Mouse (Mus musculus): ENCODE data around the gene Dlg2. TPM values are rescaled to one million over a fixed set of nuclear protein-coding genes. Genes with fewer than 3 reads are reported as not detected.

The Dlg2 gene
- polyA plus RNA-seq, 1 experiment from 2014 or later: 28.3 TPM

DNA sequence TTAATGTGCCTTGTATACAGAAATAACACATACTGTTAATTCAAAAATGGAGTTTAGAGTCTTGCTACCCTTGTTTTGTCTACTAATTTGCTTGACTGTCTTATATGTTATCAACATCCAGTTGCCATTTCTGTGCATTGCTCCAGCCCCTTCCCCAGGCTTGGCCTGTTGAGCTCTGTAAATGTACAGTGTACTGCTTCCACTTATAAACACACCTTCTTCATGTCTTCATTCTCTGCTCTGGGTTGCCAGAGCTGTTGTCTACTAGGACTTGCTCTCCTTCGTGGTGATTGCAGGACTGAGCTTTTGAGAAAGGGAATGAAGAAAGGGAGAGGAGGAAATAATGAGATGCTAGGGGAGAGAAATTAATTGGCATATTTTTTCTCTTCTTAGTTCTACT is 227.5 kb downstream of the Dlg2 start:
- ATAC-seq: no peak
- 72% methylated on average over 1 of the region's 1 CpGs for WGBS

DNA sequence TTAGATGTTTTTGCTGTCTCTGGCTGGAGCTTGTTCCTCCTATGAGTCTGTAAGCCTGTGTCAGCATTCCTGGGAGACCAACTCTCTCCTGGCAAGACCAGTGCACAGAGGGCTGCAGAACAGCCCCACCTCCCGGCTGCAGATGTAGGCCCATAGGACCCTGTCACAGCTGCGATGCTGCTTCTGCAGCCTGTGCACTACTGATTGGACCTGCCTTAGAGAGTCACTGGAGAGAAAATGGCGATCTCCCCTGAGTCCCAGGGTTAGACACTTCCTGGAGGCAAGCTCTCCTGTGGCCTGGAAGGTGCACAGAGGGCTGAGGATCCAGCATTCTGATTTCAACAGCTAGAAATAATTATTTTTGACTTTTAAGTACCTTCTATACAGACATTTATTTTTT is 257.6 kb downstream of the Dlg2 start:
- Histone ChIP-seq H3K9ac (ENCODE audit: low read depth, low read length) (no peak overlapping the region), H3K9me3 (ENCODE audit: control insufficient read depth, low read length) (no peaks in the 10 kb centered on the region), H3K27me3 (replicated peaks; ENCODE audit: control insufficient read depth, insufficient read depth, low read length) (no peaks in the 10 kb centered on the region), H3K27ac (ENCODE audit: low read depth, low read length) (no peak overlapping the region), H3K36me3 (ENCODE audit: control insufficient read depth, insufficient read depth, low read length) (no peaks in the 10 kb centered on the region), H3K4me1 (ENCODE audit: control insufficient read depth, insufficient read depth, low read depth, low read length) (no peaks in the 10 kb centered on the region), H3K4me2 (ENCODE audit: low read length) (no peak overlapping the region), H3K4me3 (ENCODE audit: low read length) (no peak overlapping the region)
- WGBS: 50% methylated on average over 3 of the region's 3 CpGs
- ATAC-seq: no peak

More for the DNA sequence above, 227.5 kb downstream of the Dlg2 start:
- H3K27ac ChIP-seq (ENCODE audit: low read depth, low read length): no peak overlapping the region
- H3K27me3 ChIP-seq (replicated peaks; ENCODE audit: control insufficient read depth, insufficient read depth, low read length): no peaks in the 10 kb centered on the region
- no peaks in the 10 kb centered on the region for H3K9me3 ChIP-seq (ENCODE audit: control insufficient read depth, low read length)
- no peaks in the 10 kb centered on the region for H3K4me1 ChIP-seq (ENCODE audit: control insufficient read depth, insufficient read depth, low read depth, low read length)
- H3K9ac ChIP-seq (ENCODE audit: low read depth, low read length): no peak overlapping the region
- no peak overlapping the region for H3K4me2 ChIP-seq (ENCODE audit: low read length)
- H3K4me3 ChIP-seq (ENCODE audit: low read length): no peak overlapping the region
- H3K36me3 ChIP-seq (ENCODE audit: control insufficient read depth, insufficient read depth, low read length): no peaks in the 10 kb centered on the region

DNA sequence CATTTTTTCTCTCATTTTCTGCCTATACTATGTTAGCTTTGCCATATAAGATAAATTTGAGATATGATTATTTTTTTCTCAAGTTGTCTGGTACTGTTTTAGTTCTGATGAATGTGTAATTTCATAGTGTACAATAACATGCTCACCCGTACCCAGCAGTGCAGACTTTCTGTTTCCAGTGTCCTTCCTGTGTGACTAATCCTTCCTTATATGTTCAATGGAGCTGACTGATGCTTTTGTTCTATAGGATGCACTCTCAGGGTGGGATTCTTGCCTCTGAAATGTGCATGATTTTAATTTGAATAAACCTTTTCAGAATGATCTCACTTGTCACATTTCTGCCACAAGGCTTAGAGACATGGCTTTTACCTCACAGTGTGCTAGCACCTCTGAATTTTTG is 259.9 kb downstream of the Dlg2 start:
- 11% methylated on average over 1 of the region's 1 CpGs for WGBS
- Histone ChIP-seq H3K36me3 (ENCODE audit: control insufficient read depth, insufficient read depth, low read length) (no peaks in the 10 kb centered on the region), H3K27ac (ENCODE audit: low read depth, low read length) (no peak overlapping the region), H3K9ac (ENCODE audit: low read depth, low read length) (no peak overlapping the region), H3K4me1 (ENCODE audit: control insufficient read depth, insufficient read depth, low read depth, low read length) (no peaks in the 10 kb centered on the region), H3K4me3 (ENCODE audit: low read length) (no peak overlapping the region), H3K27me3 (replicated peaks; ENCODE audit: control insufficient read depth, insufficient read depth, low read length) (no peaks in the 10 kb centered on the region), H3K9me3 (ENCODE audit: control insufficient read depth, low read length) (no peaks in the 10 kb centered on the region), H3K4me2 (ENCODE audit: low read length) (no peak overlapping the region)
- ATAC-seq: no peak

DNA sequence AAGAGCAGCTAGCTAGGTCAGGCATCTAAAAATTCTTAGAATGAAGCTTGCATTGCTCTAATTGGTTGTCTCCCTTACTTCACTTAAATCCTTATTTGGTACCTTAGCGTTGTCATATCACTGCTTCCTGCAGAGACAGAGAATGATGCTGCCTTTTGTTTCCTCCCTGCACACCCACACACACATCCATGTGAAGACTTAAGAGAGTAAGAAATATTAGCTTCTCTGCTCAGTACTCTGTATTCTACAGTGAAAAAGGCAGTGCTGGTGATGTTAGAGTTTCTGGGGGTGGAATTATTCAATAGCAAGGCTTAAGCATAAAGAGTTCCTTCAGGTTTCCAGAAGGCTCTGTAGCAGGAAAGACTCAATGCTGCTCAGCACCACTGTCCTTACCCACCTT is 272.2 kb downstream of the Dlg2 start:
- no peak overlapping the region for H3K4me3 ChIP-seq (ENCODE audit: low read length)
- no peaks in the 10 kb centered on the region for H3K4me1 ChIP-seq (ENCODE audit: control insufficient read depth, insufficient read depth, low read depth, low read length)
- no peaks in the 10 kb centered on the region for H3K27me3 ChIP-seq (replicated peaks; ENCODE audit: control insufficient read depth, insufficient read depth, low read length)
- no peak overlapping the region for H3K9ac ChIP-seq (ENCODE audit: low read depth, low read length)
- H3K4me2 ChIP-seq (ENCODE audit: low read length): no peak overlapping the region
- H3K9me3 ChIP-seq (ENCODE audit: control insufficient read depth, low read length): no peaks in the 10 kb centered on the region
- no peak overlapping the region for H3K27ac ChIP-seq (ENCODE audit: low read depth, low read length)
- ATAC-seq: no peak
- no peaks in the 10 kb centered on the region for H3K36me3 ChIP-seq (ENCODE audit: control insufficient read depth, insufficient read depth, low read length)
- 72% methylated on average over 1 of the region's 1 CpGs for WGBS

DNA sequence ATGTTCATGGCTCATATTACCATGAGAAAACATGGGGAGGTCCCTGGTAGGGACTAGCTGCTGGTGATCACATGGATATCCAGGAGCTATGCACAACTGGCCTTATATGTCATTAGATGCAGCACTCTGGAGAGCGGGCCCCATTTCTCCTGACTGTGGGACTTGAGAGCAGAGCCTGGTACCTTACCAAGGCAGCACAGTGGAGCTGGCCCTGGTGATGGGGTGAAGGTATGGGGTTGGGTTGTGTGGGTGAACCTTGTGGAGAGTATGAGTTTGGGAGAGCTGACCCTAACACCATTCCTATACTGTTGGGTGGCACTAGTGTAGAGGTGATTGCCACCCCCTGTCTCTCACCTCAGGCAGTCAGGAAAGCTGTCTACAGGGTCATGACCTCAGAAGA is 311.5 kb downstream of the Dlg2 start:
- Histone ChIP-seq H3K27ac (ENCODE audit: low read depth, low read length) (no peak overlapping the region), H3K4me3 (ENCODE audit: low read length) (no peak overlapping the region), H3K36me3 (ENCODE audit: control insufficient read depth, insufficient read depth, low read length) (no peaks in the 10 kb centered on the region), H3K9ac (ENCODE audit: low read depth, low read length) (no peak overlapping the region), H3K4me1 (ENCODE audit: control insufficient read depth, insufficient read depth, low read depth, low read length) (no peaks in the 10 kb centered on the region), H3K27me3 (replicated peaks; ENCODE audit: control insufficient read depth, insufficient read depth, low read length) (no peaks in the 10 kb centered on the region), H3K9me3 (ENCODE audit: control insufficient read depth, low read length) (no peaks in the 10 kb centered on the region), H3K4me2 (ENCODE audit: low read length) (no peak overlapping the region)
- no peak for ATAC-seq
- WGBS: 100% methylated on average over 1 of the region's 1 CpGs

DNA sequence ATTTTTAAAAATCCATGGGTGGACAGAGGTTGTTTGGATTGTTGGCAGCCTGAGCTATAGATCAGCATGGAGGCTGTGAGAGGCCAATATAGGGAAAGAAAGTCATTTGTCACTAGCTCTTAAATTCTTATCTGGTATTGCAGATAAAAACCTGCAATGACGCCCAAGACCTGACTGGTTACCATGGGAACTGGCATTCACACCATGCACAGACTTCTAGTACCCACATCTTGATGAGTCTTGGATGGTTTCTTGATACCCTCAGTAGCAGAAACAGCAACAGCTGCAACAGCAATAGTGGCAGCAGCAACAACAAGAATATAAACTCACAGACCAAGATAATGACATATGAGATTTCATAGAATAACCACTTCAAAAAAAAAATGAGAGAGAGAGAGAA is 315.1 kb downstream of the Dlg2 start:
- WGBS: 31% methylated on average over 1 of the region's 1 CpGs
- Histone ChIP-seq H3K27ac (ENCODE audit: low read depth, low read length) (no peak overlapping the region), H3K4me2 (ENCODE audit: low read length) (no peak overlapping the region), H3K36me3 (ENCODE audit: control insufficient read depth, insufficient read depth, low read length) (no peaks in the 10 kb centered on the region), H3K4me1 (ENCODE audit: control insufficient read depth, insufficient read depth, low read depth, low read length) (no peaks in the 10 kb centered on the region), H3K27me3 (replicated peaks; ENCODE audit: control insufficient read depth, insufficient read depth, low read length) (no peaks in the 10 kb centered on the region), H3K9ac (ENCODE audit: low read depth, low read length) (no peak overlapping the region), H3K4me3 (ENCODE audit: low read length) (no peak overlapping the region), H3K9me3 (ENCODE audit: control insufficient read depth, low read length) (no peaks in the 10 kb centered on the region)
- no peak for ATAC-seq

DNA sequence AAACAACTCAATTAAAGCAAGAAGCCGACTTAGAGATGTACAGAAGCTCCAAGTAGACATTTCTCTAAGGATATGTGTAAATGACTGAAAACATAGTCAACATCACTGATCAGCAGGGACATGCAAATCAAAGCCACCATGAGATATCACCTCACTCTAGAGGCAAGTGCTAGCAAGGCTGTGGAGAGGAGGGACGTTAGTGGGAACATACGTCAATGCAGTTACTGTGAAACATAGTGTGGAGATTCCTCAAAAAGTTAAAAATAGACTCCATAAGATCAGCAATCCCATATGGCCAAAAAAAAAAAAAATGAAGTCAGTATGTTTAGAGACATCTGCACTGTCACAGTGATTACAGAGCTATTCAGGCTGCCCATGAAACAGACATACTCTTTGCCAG is 349.2 kb downstream of the Dlg2 start:
- Histone ChIP-seq H3K4me2 (ENCODE audit: low read length) (no peak overlapping the region), H3K27ac (ENCODE audit: low read depth, low read length) (no peak overlapping the region), H3K9ac (ENCODE audit: low read depth, low read length) (no peak overlapping the region), H3K4me3 (ENCODE audit: low read length) (no peak overlapping the region), H3K9me3 (ENCODE audit: control insufficient read depth, low read length) (no peaks in the 10 kb centered on the region), H3K36me3 (ENCODE audit: control insufficient read depth, insufficient read depth, low read length) (no peaks in the 10 kb centered on the region), H3K4me1 (ENCODE audit: control insufficient read depth, insufficient read depth, low read depth, low read length) (no peaks in the 10 kb centered on the region), H3K27me3 (replicated peaks; ENCODE audit: control insufficient read depth, insufficient read depth, low read length) (no peaks in the 10 kb centered on the region)
- WGBS: 83% methylated on average over 3 of the region's 3 CpGs
- no peak for ATAC-seq

DNA sequence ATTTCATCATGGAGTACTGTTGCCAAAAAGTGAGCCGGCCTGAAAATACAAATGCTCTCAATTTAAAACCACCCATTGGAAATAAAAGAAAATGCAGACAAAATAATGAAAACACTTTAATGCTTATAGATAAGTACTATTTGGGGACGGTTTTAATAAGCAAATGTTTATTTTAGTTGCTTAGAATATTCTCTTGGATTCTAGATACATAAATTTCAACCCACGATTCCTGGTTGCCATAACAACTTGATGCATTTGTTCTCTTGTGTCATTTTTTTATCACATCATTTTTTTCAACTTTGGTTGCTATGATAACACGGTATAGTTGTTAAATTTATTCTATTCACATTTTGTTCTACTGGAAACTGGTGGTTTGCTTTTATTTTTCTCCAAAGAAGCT is 364.8 kb downstream of the Dlg2 start:
- no peaks in the 10 kb centered on the region for H3K36me3 ChIP-seq (ENCODE audit: control insufficient read depth, insufficient read depth, low read length)
- no peak overlapping the region for H3K4me3 ChIP-seq (ENCODE audit: low read length)
- no peaks in the 10 kb centered on the region for H3K27me3 ChIP-seq (replicated peaks; ENCODE audit: control insufficient read depth, insufficient read depth, low read length)
- no peak overlapping the region for H3K4me2 ChIP-seq (ENCODE audit: low read length)
- no peak overlapping the region for H3K9ac ChIP-seq (ENCODE audit: low read depth, low read length)
- H3K9me3 ChIP-seq (ENCODE audit: control insufficient read depth, low read length): no peaks in the 10 kb centered on the region
- H3K4me1 ChIP-seq (ENCODE audit: control insufficient read depth, insufficient read depth, low read depth, low read length): peaks cover 3% of the 10 kb centered on the region; the same call in 1 of the 2 replicates
- ATAC-seq: no peak
- no peak overlapping the region for H3K27ac ChIP-seq (ENCODE audit: low read depth, low read length)
- 71% methylated on average over 4 of the region's 4 CpGs for WGBS

DNA sequence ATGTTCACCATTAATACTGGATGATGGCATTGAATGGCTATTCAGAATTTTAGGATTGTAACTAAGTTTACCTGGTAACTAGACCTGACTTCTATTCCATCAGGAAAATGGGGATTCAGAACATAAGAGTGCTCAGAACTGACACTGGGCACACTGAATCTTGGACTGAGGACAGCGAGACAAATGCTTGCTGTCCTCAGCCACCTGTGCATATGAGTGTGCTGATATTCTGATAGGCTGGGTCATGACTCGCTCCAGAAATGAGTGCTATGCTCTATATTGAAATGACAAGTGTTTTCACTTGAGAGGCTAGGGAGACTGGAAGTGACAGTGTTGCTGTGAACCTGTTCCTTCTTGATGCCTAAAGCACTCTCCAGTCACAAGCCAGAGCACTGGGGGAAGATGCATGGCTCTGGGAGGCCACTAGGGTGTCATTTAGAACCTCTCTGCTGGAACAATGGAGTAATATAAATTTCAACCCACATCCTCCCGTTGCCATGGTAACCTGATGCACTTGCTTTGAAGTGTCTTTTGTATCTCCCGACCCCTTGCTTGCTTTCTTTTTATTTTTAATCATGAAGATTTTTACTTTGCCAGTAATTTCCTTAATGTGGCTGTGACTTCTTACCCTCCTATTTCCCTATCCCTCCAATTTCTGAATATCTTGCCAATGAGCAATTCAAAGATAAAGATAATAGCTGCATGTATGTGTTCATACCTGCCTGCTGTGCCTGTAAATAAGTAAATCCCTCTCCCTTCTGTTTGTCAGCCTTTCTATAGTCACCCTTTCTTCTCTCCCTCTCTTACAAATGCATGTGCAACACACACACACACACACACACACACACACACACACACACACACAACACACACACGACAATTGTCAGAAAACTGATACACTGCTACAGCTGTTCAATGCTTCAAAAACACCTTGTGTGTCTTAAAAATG is 367.1 kb downstream of the Dlg2 start:
- Histone ChIP-seq H3K9ac (ENCODE audit: low read depth, low read length) (no peak overlapping the region), H3K4me1 (ENCODE audit: control insufficient read depth, insufficient read depth, low read depth, low read length) (peaks cover 3% of the 10 kb centered on the region; the same call in 1 of the 2 replicates), H3K4me2 (ENCODE audit: low read length) (no peak overlapping the region), H3K4me3 (ENCODE audit: low read length) (no peak overlapping the region), H3K9me3 (ENCODE audit: control insufficient read depth, low read length) (no peaks in the 10 kb centered on the region), H3K36me3 (ENCODE audit: control insufficient read depth, insufficient read depth, low read length) (no peaks in the 10 kb centered on the region), H3K27ac (ENCODE audit: low read depth, low read length) (peak overlapping the region; percentile 6; the same call in 1 of the 2 replicates), H3K27me3 (replicated peaks; ENCODE audit: control insufficient read depth, insufficient read depth, low read length) (no peaks in the 10 kb centered on the region)
- WGBS: 38% methylated on average over 5 of the region's 5 CpGs
- ATAC-seq: peak; percentile 90
